Mouse (Mus musculus): Measurements from ENCODE around the gene Tcea2. TPM values are rescaled to one million over a fixed set of nuclear protein-coding genes. Genes with fewer than 3 reads are reported as not detected.

The Tcea2 gene
- polyA plus RNA-seq, 1 experiment from 2014 or later, result 26.6 TPM

DNA sequence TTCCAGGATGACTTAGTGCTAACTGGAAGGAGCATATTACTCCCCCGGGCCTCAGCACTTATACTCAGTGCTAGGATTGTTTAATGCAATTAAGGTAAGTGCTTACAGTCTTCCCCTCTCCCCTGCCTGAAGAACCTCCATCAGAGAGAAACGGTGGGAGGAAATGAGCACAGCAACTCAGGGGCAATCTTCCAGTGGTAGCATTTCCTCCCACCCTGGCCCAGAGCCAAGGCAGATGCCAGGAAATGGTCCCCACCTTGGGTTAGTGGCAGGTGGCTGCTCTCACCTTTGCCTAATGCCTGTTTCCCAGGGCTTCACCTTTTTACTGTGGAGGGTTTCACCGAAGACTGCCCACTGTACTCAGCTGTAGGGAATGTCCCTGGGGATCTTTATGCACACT is 49.9 kb downstream of the Tcea2 start:
- DNase-seq (ENCODE audit: low spot score), result no peak
- no peak for ATAC-seq (ENCODE audit: insufficient read depth, low FRiP score, low TSS enrichment)
- Histone ChIP-seq H3K9me3 (ENCODE audit: control insufficient read depth, low read length) (no peaks in the 10 kb centered on the region), H3K36me3 (ENCODE audit: control insufficient read depth, insufficient read depth, low read length) (no peaks in the 10 kb centered on the region), H3K4me1 (ENCODE audit: control insufficient read depth, insufficient read depth, low read length) (no peaks in the 10 kb centered on the region), H3K27me3 (ENCODE audit: control insufficient read depth, insufficient read depth, low read length) (no peaks in the 10 kb centered on the region), H3K4me2 (ENCODE audit: low read depth) (no peak overlapping the region), H3K4me3 (ENCODE audit: low read depth, low read length) (no peak overlapping the region), H3K27ac (ENCODE audit: low read depth, low read length) (no peak overlapping the region), H3K9ac (ENCODE audit: low read length) (no peak overlapping the region)
- 58% methylated on average over 3 of the region's 3 CpGs for WGBS

Other genes with a start within 250 kb of the Tcea2 start
- gene Zbtb46, start 220.9 kb upstream of the Tcea2 start, polyA plus RNA-seq (2014; fragmentation: Nextera tagmentation; extraction: Ambion mirVana), result 20.2 and 21.9 TPM in 2 replicates
- gene Abhd16b, start 187.1 kb upstream of the Tcea2 start, polyA plus RNA-seq (2014; fragmentation: Nextera tagmentation; extraction: Ambion mirVana), result 0.22 TPM in 1 of 2 replicates, not detected in the other
- 141 and 142 TPM in 2 replicates for gene Tpd52l2, start 183.2 kb upstream of the Tcea2 start, polyA plus RNA-seq (2014; fragmentation: Nextera tagmentation; extraction: Ambion mirVana)
- gene Dnajc5, start 159.8 kb upstream of the Tcea2 start, polyA plus RNA-seq (2014; fragmentation: Nextera tagmentation; extraction: Ambion mirVana), result 107 and 120 TPM in 2 replicates
- gene Uckl1, start 95.4 kb upstream of the Tcea2 start, polyA plus RNA-seq (2014; fragmentation: Nextera tagmentation; extraction: Ambion mirVana), result 51.8 and 52.2 TPM in 2 replicates
- gene Prpf6, start 88.4 kb upstream of the Tcea2 start, polyA plus RNA-seq (2014; fragmentation: Nextera tagmentation; extraction: Ambion mirVana), result 74.8 and 85.1 TPM in 2 replicates
- 38.1 and 39.5 TPM in 2 replicates for gene Zfp512b, start 87.5 kb upstream of the Tcea2 start, polyA plus RNA-seq (2014; fragmentation: Nextera tagmentation; extraction: Ambion mirVana)
- 74.6 and 90.1 TPM in 2 replicates for gene Samd10, start 81.1 kb upstream of the Tcea2 start, polyA plus RNA-seq (2014; fragmentation: Nextera tagmentation; extraction: Ambion mirVana)
- not detected in 2 replicates for gene Gm29797, start 23.3 kb upstream of the Tcea2 start, polyA plus RNA-seq (2014; fragmentation: Nextera tagmentation; extraction: Ambion mirVana)
- gene Sox18, start 8.7 kb upstream of the Tcea2 start, polyA plus RNA-seq (2014; fragmentation: Nextera tagmentation; extraction: Ambion mirVana), result 17.6 and 18.1 TPM in 2 replicates
- 66.6 and 68.9 TPM in 2 replicates for gene Rgs19, start 13.7 kb downstream of the Tcea2 start, polyA plus RNA-seq (2014; fragmentation: Nextera tagmentation; extraction: Ambion mirVana)
- gene Lkaaear1, start 18.1 kb downstream of the Tcea2 start, polyA plus RNA-seq (2014; fragmentation: Nextera tagmentation; extraction: Ambion mirVana), result not detected in 2 replicates
- 19.9 and 21.5 TPM in 2 replicates for gene Oprl1, start 34.7 kb downstream of the Tcea2 start, polyA plus RNA-seq (2014; fragmentation: Nextera tagmentation; extraction: Ambion mirVana)
- gene Myt1, start 83.0 kb downstream of the Tcea2 start, polyA plus RNA-seq (2014; fragmentation: Nextera tagmentation; extraction: Ambion mirVana), result 36.6 and 42.3 TPM in 2 replicates
- 31.9 and 33.1 TPM in 2 replicates for gene Pcmtd2, start 157.5 kb downstream of the Tcea2 start, polyA plus RNA-seq (2014; fragmentation: Nextera tagmentation; extraction: Ambion mirVana)
- gene Polr3k, start 184.0 kb downstream of the Tcea2 start, polyA plus RNA-seq (2014; fragmentation: Nextera tagmentation; extraction: Ambion mirVana), result 91.3 and 101 TPM in 2 replicates